Mouse (Mus musculus) G1E-ER4 (cell line): Measurements from ENCODE around the gene Sos1. TPM values are rescaled to one million over a fixed set of nuclear protein-coding genes. Genes with fewer than 3 reads are reported as not detected.

Experiments used
- GATA1 ChIP-seq: IDR thresholded peaks from one replicate; pipeline ENCODE4 v1.8.0; 2012; ENCODE audit warnings: low read length, inconsistent platforms
- polyA plus RNA-seq: library from polyadenylated mRNA; stranded (reverse); fragments of >175 nt; gene quantifications from 2 replicates; pipeline ENCODE4 v1.2.3, GENCODE M21; 2012

The Sos1 gene
- polyA plus RNA-seq: 3.3 and 3.8 TPM in 2 replicates

- TF ChIP-seq GATA1: no peak
These were observed at the start of gene Sos1 for GRCm38 (mm10) chr17:80480031-80480854. Gene Sos1 (minus strand): TSS chr17:80480453.

GRCm38 (mm10) chr17:80523231-80523630 lies 43.0 kb upstream of the Sos1 start:
- no peak for TF ChIP-seq GATA1

GRCm38 (mm10) chr17:80522229-80522556 lies 41.9 kb upstream of the Sos1 start:
- no peak for TF ChIP-seq GATA1

- TF ChIP-seq GATA1: no peak
These were observed 41.4 kb upstream of the Sos1 start for GRCm38 (mm10) chr17:80521521-80522228.

- TF ChIP-seq GATA1: no peak
These were observed 40.3 kb upstream of the Sos1 start for GRCm38 (mm10) chr17:80520537-80520936.

- TF ChIP-seq GATA1: no peak
These were observed 38.6 kb upstream of the Sos1 start for GRCm38 (mm10) chr17:80518811-80519210.

- no peak for TF ChIP-seq GATA1
These were observed 37.0 kb upstream of the Sos1 start for GRCm38 (mm10) chr17:80517244-80517643.

GRCm38 (mm10) chr17:80515956-80516355 lies 35.7 kb upstream of the Sos1 start:
- no peak for TF ChIP-seq GATA1

- no peak for TF ChIP-seq GATA1
These were observed 35.3 kb upstream of the Sos1 start for GRCm38 (mm10) chr17:80515513-80515912.

GRCm38 (mm10) chr17:80513766-80514165 lies 33.5 kb upstream of the Sos1 start:
- no peak for TF ChIP-seq GATA1

GRCm38 (mm10) chr17:80510459-80510855 lies 30.2 kb upstream of the Sos1 start:
- TF ChIP-seq GATA1: no peak

- no peak for TF ChIP-seq GATA1
These were observed 29.5 kb upstream of the Sos1 start for GRCm38 (mm10) chr17:80509494-80510458.

GRCm38 (mm10) chr17:80505766-80506165 lies 25.5 kb upstream of the Sos1 start:
- no peak for TF ChIP-seq GATA1

GRCm38 (mm10) chr17:80505342-80505741 lies 25.1 kb upstream of the Sos1 start:
- TF ChIP-seq GATA1: no peak

GRCm38 (mm10) chr17:80501805-80502172 lies 21.5 kb upstream of the Sos1 start:
- no peak for TF ChIP-seq GATA1
